Mouse (Mus musculus): ENCODE results near the gene Mbd5. TPM values are rescaled to one million over a fixed set of nuclear protein-coding genes. Genes with fewer than 3 reads are reported as not detected.
A peak's percentile ranks its signal among the peaks of the same experiment; 100 is the strongest.

Gene Mbd5
- polyA plus RNA-seq, 1 experiment from 2014 or later: 43.1 TPM

GRCm38 (mm10) chr2:49335267-49335666 lies 386.0 kb downstream of the Mbd5 start:
- Histone ChIP-seq H3K4me2 (replicated peaks; ENCODE audit: low read depth, low read length) (no peak overlapping the region), H3K27me3 (ENCODE audit: control insufficient read depth, insufficient read depth, low read length) (no peaks in the 10 kb centered on the region), H3K27ac (ENCODE audit: low read depth, low read length) (no peak overlapping the region), H3K4me3 (ENCODE audit: low read depth, low read length) (no peak overlapping the region), H3K9me3 (ENCODE audit: control insufficient read depth, low read length) (no peaks in the 10 kb centered on the region), H3K36me3 (ENCODE audit: control insufficient read depth, insufficient read depth, low read length) (no peaks in the 10 kb centered on the region), H3K4me1 (replicated peaks; ENCODE audit: control insufficient read depth, insufficient read depth, low read length) (no peaks in the 10 kb centered on the region), H3K9ac (ENCODE audit: low read depth, low read length) (no peak overlapping the region)
- DNase-seq (ENCODE audit: low spot score) (no peak), ATAC-seq (ENCODE audit: low FRiP score) (no peak)
- 95% methylated on average over 9 of the region's 9 CpGs for WGBS

DNA sequence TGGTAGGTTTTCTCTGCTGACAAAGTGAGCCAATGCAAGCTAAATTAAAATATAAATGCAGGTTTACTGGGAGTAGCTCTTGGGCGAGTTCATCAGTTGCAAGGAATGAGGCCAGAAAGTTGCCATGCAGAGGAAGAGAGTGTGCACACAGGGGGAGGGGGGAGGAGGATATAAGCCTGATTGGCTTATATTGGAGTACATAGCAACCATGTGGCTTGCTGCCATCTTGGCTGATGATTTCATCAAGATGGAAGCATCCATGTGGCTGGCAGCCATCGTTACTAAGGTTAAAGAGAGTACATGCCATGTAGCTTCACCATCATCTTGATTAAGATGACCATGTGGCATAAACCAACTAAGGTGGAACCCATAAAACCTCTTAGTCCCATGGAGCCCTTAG lies 395.0 kb downstream of the Mbd5 start:
- Histone ChIP-seq H3K36me3 (ENCODE audit: control insufficient read depth, insufficient read depth, low read length) (no peaks in the 10 kb centered on the region), H3K4me3 (ENCODE audit: low read depth, low read length) (no peak overlapping the region), H3K27ac (ENCODE audit: low read depth, low read length) (no peak overlapping the region), H3K4me1 (replicated peaks; ENCODE audit: control insufficient read depth, insufficient read depth, low read length) (no peaks in the 10 kb centered on the region), H3K9me3 (ENCODE audit: control insufficient read depth, low read length) (no peaks in the 10 kb centered on the region), H3K27me3 (ENCODE audit: control insufficient read depth, insufficient read depth, low read length) (no peaks in the 10 kb centered on the region), H3K9ac (ENCODE audit: low read depth, low read length) (no peak overlapping the region), H3K4me2 (replicated peaks; ENCODE audit: low read depth, low read length) (no peak overlapping the region)
- WGBS: 93% methylated on average over 2 of the region's 2 CpGs
- DNase-seq (ENCODE audit: low spot score) (no peak), ATAC-seq (ENCODE audit: low FRiP score) (no peak)

DNA sequence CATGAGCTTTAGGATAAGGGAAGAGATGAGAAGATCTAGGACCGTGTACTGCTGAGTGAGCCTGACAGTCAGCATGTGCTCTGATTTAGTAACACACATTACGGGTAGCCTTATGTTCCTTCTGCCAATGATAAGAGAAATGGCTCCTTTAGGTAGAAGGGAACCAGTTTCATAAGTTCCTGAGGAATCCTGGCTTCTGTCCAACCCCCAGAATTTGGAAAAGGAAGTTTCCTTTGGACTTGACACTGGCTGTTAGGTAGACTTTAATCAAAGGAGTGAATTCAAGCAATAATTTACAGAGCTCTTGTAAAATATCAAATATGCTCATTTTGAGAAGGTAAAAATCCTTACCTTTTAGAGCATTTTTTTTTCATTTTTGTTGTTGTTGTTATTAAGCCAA lies 396.5 kb downstream of the Mbd5 start:
- no peak for ATAC-seq (ENCODE audit: low FRiP score)
- Histone ChIP-seq H3K9ac (ENCODE audit: low read depth, low read length) (no peak overlapping the region), H3K4me3 (ENCODE audit: low read depth, low read length) (no peak overlapping the region), H3K4me1 (replicated peaks; ENCODE audit: control insufficient read depth, insufficient read depth, low read length) (no peaks in the 10 kb centered on the region), H3K9me3 (ENCODE audit: control insufficient read depth, low read length) (no peaks in the 10 kb centered on the region), H3K36me3 (ENCODE audit: control insufficient read depth, insufficient read depth, low read length) (no peaks in the 10 kb centered on the region), H3K27ac (ENCODE audit: low read depth, low read length) (no peak overlapping the region), H3K4me2 (replicated peaks; ENCODE audit: low read depth, low read length) (no peak overlapping the region), H3K27me3 (ENCODE audit: control insufficient read depth, insufficient read depth, low read length) (no peaks in the 10 kb centered on the region)
- no peak for DNase-seq (ENCODE audit: low spot score)
- WGBS: 88% methylated on average over 2 of the region's 2 CpGs

GRCm38 (mm10) chr2:49349813-49350212 lies 400.5 kb downstream of the Mbd5 start:
- Histone ChIP-seq H3K4me3 (ENCODE audit: low read depth, low read length) (no peak overlapping the region), H3K4me2 (replicated peaks; ENCODE audit: low read depth, low read length) (no peak overlapping the region)

DNA sequence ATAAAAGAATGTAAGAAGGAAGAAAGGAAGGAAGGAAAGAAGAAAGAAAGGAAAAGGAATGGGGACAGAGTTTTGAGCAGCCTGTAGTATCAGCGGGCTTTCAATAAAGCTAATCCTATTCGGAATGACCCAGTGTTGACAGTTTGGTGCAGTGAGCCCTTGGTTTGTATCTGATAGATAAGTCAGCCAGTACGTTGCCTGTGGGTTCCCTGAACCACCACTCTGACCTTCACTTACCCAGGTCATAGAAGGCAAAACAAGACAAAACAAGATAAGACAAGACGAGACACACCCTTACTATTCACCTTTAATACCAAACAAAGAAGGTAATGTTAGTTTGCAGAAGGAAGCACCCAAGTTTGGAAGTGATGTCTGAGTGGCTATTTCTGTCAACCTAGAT lies 401.5 kb downstream of the Mbd5 start:
- Histone ChIP-seq H3K4me3 (ENCODE audit: low read depth, low read length) (no peak overlapping the region), H3K9me3 (ENCODE audit: control insufficient read depth, low read length) (no peaks in the 10 kb centered on the region), H3K4me1 (replicated peaks; ENCODE audit: control insufficient read depth, insufficient read depth, low read length) (no peaks in the 10 kb centered on the region), H3K9ac (ENCODE audit: low read depth, low read length) (no peak overlapping the region), H3K27me3 (ENCODE audit: control insufficient read depth, insufficient read depth, low read length) (no peaks in the 10 kb centered on the region), H3K4me2 (replicated peaks; ENCODE audit: low read depth, low read length) (no peak overlapping the region), H3K27ac (ENCODE audit: low read depth, low read length) (no peak overlapping the region), H3K36me3 (ENCODE audit: control insufficient read depth, insufficient read depth, low read length) (no peaks in the 10 kb centered on the region)
- no peak for DNase-seq (ENCODE audit: low spot score)
- ATAC-seq (ENCODE audit: low FRiP score): no peak
- 96% methylated on average over 4 of the region's 4 CpGs for WGBS

More at GRCm38 (mm10) chr2:49349813-49350212, 400.5 kb downstream of the Mbd5 start:
- ATAC-seq (ENCODE audit: low FRiP score) (no peak), DNase-seq (ENCODE audit: low spot score) (no peak)
- no peaks in the 10 kb centered on the region for H3K4me1 ChIP-seq (replicated peaks; ENCODE audit: control insufficient read depth, insufficient read depth, low read length)
- no peak overlapping the region for H3K9ac ChIP-seq (ENCODE audit: low read depth, low read length)
- 78% methylated on average over 5 of the region's 5 CpGs for WGBS
- no peaks in the 10 kb centered on the region for H3K9me3 ChIP-seq (ENCODE audit: control insufficient read depth, low read length)
- no peaks in the 10 kb centered on the region for H3K36me3 ChIP-seq (ENCODE audit: control insufficient read depth, insufficient read depth, low read length)
- no peak overlapping the region for H3K27ac ChIP-seq (ENCODE audit: low read depth, low read length)
- H3K27me3 ChIP-seq (ENCODE audit: control insufficient read depth, insufficient read depth, low read length): no peaks in the 10 kb centered on the region

- no peaks in the 10 kb centered on the region for H3K9me3 ChIP-seq (ENCODE audit: control insufficient read depth, low read length)
- no peak for ATAC-seq (ENCODE audit: low FRiP score)
- 94% methylated on average over 1 of the region's 1 CpGs for WGBS
Observed at GRCm38 (mm10) chr2:49354066-49354465, 404.8 kb downstream of the Mbd5 start.

GRCm38 (mm10) chr2:49355867-49356266 lies 406.6 kb downstream of the Mbd5 start:
- no peak overlapping the region for H3K4me3 ChIP-seq (ENCODE audit: low read depth, low read length)
- H3K4me2 ChIP-seq (replicated peaks; ENCODE audit: low read depth, low read length): no peak overlapping the region
- H3K9me3 ChIP-seq (ENCODE audit: control insufficient read depth, low read length): no peaks in the 10 kb centered on the region
- ATAC-seq (ENCODE audit: low FRiP score) (no peak), DNase-seq (ENCODE audit: low spot score) (no peak)
- H3K27me3 ChIP-seq (ENCODE audit: control insufficient read depth, insufficient read depth, low read length): no peaks in the 10 kb centered on the region
- no peak overlapping the region for H3K27ac ChIP-seq (ENCODE audit: low read depth, low read length)
- WGBS: 90% methylated on average over 8 of the region's 8 CpGs
- H3K4me1 ChIP-seq (replicated peaks; ENCODE audit: control insufficient read depth, insufficient read depth, low read length): no peaks in the 10 kb centered on the region
- no peaks in the 10 kb centered on the region for H3K36me3 ChIP-seq (ENCODE audit: control insufficient read depth, insufficient read depth, low read length)
- H3K9ac ChIP-seq (ENCODE audit: low read depth, low read length): no peak overlapping the region

More at GRCm38 (mm10) chr2:49354066-49354465, 404.8 kb downstream of the Mbd5 start:
- Histone ChIP-seq H3K4me1 (replicated peaks; ENCODE audit: control insufficient read depth, insufficient read depth, low read length) (no peaks in the 10 kb centered on the region), H3K27ac (ENCODE audit: low read depth, low read length) (no peak overlapping the region), H3K27me3 (ENCODE audit: control insufficient read depth, insufficient read depth, low read length) (no peaks in the 10 kb centered on the region), H3K9ac (ENCODE audit: low read depth, low read length) (no peak overlapping the region), H3K4me2 (replicated peaks; ENCODE audit: low read depth, low read length) (no peak overlapping the region), H3K4me3 (ENCODE audit: low read depth, low read length) (no peak overlapping the region), H3K36me3 (ENCODE audit: control insufficient read depth, insufficient read depth, low read length) (no peaks in the 10 kb centered on the region)
- no peak for DNase-seq (ENCODE audit: low spot score)

GRCm38 (mm10) chr2:49358128-49358814 lies 409.0 kb downstream of the Mbd5 start:
- no peaks in the 10 kb centered on the region for H3K36me3 ChIP-seq (ENCODE audit: control insufficient read depth, insufficient read depth, low read length)
- H3K9me3 ChIP-seq (ENCODE audit: control insufficient read depth, low read length): no peaks in the 10 kb centered on the region
- no peak for ATAC-seq (ENCODE audit: low FRiP score)
- no peak overlapping the region for H3K9ac ChIP-seq (ENCODE audit: low read depth, low read length)
- H3K4me1 ChIP-seq (replicated peaks; ENCODE audit: control insufficient read depth, insufficient read depth, low read length): no peaks in the 10 kb centered on the region
- no peaks in the 10 kb centered on the region for H3K27me3 ChIP-seq (ENCODE audit: control insufficient read depth, insufficient read depth, low read length)
- no peak overlapping the region for H3K4me3 ChIP-seq (ENCODE audit: low read depth, low read length)
- no peak overlapping the region for H3K4me2 ChIP-seq (replicated peaks; ENCODE audit: low read depth, low read length)
- 84% methylated on average over 7 of the region's 7 CpGs for WGBS
- no peak for DNase-seq (ENCODE audit: low spot score)
- H3K27ac ChIP-seq (ENCODE audit: low read depth, low read length): no peak overlapping the region

DNA sequence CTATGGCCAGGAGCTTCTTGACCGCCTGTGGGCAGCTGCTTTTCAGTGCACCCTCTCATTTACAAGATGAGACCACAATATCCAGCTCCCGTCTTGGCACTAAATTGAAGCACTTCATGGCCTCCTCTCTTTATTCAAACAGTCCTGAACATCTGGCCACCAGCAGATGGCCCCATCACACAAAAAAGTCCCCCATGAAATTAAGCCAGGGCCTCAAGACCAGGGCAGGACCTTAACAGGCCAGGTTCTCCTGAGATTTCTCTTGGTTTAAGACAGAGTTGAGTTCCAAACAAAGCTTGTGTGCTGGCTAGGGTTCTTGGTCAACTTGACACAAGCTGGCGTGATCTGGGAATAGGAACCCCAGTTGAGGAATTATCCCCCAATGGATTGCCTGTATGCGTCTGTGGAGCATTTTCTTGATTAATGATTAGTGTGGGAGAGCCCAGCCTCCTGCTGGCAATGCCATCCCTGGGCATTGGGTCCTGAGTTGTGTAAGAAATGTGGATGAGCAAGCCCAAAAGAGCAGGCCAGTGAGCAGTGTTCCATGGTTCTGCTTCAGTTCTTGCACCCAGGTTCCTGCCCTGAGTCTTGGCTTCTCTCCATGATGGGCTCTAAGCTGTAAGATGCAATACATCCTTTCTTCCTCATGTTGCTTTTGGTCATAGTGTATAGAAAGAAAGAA lies 409.7 kb downstream of the Mbd5 start:
- Histone ChIP-seq H3K4me2 (replicated peaks; ENCODE audit: low read depth, low read length) (no peak overlapping the region), H3K9ac (ENCODE audit: low read depth, low read length) (no peak overlapping the region), H3K27me3 (ENCODE audit: control insufficient read depth, insufficient read depth, low read length) (no peaks in the 10 kb centered on the region), H3K36me3 (ENCODE audit: control insufficient read depth, insufficient read depth, low read length) (no peaks in the 10 kb centered on the region), H3K4me3 (ENCODE audit: low read depth, low read length) (no peak overlapping the region), H3K9me3 (ENCODE audit: control insufficient read depth, low read length) (no peaks in the 10 kb centered on the region), H3K4me1 (replicated peaks; ENCODE audit: control insufficient read depth, insufficient read depth, low read length) (no peaks in the 10 kb centered on the region), H3K27ac (ENCODE audit: low read depth, low read length) (no peak overlapping the region)
- peak; percentile 46 for DNase-seq (ENCODE audit: low spot score)
- no peak for ATAC-seq (ENCODE audit: low FRiP score)
- 65% methylated on average over 4 of the region's 4 CpGs for WGBS
